In the genomic region with DNA sequence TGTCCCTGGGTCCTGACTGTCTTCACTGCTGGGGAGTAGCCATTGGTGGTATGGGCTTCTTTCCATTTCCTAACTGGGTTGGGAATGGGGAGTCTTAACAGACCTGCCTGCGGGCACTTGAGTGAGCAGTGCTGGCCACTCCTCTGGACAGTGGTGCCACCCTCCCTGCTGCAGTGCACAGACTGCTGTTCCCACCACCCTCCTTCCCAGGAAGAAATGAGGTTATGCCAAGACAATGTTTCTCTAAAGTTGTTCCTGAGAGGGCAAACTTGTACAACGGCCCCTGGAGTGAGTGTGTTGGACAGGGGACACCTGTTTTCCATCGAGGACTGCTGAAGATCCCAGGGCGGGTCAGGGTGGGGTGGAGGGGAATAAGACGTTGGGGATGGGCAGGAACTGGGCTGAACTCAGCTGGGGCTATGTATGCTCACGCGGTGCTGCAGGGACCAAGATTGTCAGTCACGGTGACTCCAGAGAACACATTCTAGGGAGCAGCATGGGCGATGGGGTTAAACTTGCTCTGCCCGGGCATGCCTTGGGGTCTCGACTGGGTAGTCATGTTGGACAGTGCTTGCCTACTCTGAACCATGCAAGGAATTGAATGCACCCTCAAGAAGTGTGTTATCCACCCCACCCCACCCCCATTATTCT, we compare ENCODE assay signal across 8 mouse cellular contexts. TPM values are rescaled to one million over a fixed set of nuclear protein-coding genes. Genes with fewer than 3 reads are reported as not detected.
DNase-seq lines count a peak whose midpoint lies in the region; ATAC-seq and TF ChIP-seq lines count a peak whose summit lies in the region.

No protein-coding gene starts in this region.

- no peaks in the 10 kb centered on the region for H3K27me3 ChIP-seq in lung, embryonic 14.5 days (ENCODE audit: insufficient read depth, low read length)
- H3K27me3 ChIP-seq in forebrain, embryonic 10.5 days (ENCODE audit: poor library complexity, severe bottlenecking): no peaks in the 10 kb centered on the region
- H3K27me3 ChIP-seq in neural tube, embryonic 13.5 days: no peaks in the 10 kb centered on the region

- H3K4me1 ChIP-seq in lung, embryonic 14.5 days (ENCODE audit: insufficient read depth): peaks cover 37% of the 10 kb centered on the region
- H3K4me1 ChIP-seq in forebrain, embryonic 10.5 days: peaks cover 57% of the 10 kb centered on the region
- H3K4me1 ChIP-seq in neural tube, embryonic 13.5 days (replicated peaks): peaks cover 70% of the 10 kb centered on the region

- no peaks in the 10 kb centered on the region for H3K9me3 ChIP-seq in lung, embryonic 14.5 days (ENCODE audit: low read depth, low read length)
- H3K9me3 ChIP-seq in forebrain, embryonic 10.5 days: no peaks in the 10 kb centered on the region
- H3K9me3 ChIP-seq in neural tube, embryonic 13.5 days: no peaks in the 10 kb centered on the region

- peak overlapping the region; percentile 95 for H3K4me3 ChIP-seq in lung, embryonic 14.5 days (ENCODE audit: low read depth, low read length)
- H3K4me3 ChIP-seq in forebrain, embryonic 10.5 days: peak overlapping the region; percentile 92
- H3K4me3 ChIP-seq in neural tube, embryonic 13.5 days: peak overlapping the region; percentile 96

- TF ChIP-seq CTCF in lung, embryonic 14.5 days (IDR thresholded peaks at IDR 0.05; ENCODE audit: low read depth): no peak

- 18% methylated on average over 11 of the region's 11 CpGs for WGBS in lung, embryonic 14.5 days
- WGBS in forebrain, embryonic 10.5 days: 76% methylated on average over 11 of the region's 11 CpGs
- WGBS in neural tube, embryonic 13.5 days: 68% methylated on average over 11 of the region's 11 CpGs

- ATAC-seq in lung, embryonic 14.5 days (ENCODE audit: insufficient read depth): peak; percentile 8; the same call in 1 of the 2 replicates
- no peak for ATAC-seq in neural tube, embryonic 13.5 days (ENCODE audit: low read depth)
- no peak for ATAC-seq in erythroid progenitor cell, adult 5-6 weeks (replicated peaks; ENCODE audit: low FRiP score, poor library complexity, severe bottlenecking)

- DNase-seq in lung, embryonic 14.5 days: peak; percentile 59
- DNase-seq in lung, postnatal 25 days (ENCODE audit: low spot score): no peak
- DNase-seq in forebrain, embryonic 10.5 days (ENCODE audit: extremely low spot score, low spot score): no peak
- DNase-seq in kidney, postnatal 14 days: peak; percentile 23
- no peak for DNase-seq in left cerebral cortex, adult 8-10 months (ENCODE audit: low spot score in 2 of 2)
- no peak for DNase-seq in left cerebral cortex, adult 11 months (ENCODE audit: low spot score)

- peaks cover 24% of the 10 kb centered on the region for H3K36me3 ChIP-seq in lung, embryonic 14.5 days (ENCODE audit: insufficient read depth)
- peaks cover 43% of the 10 kb centered on the region for H3K36me3 ChIP-seq in forebrain, embryonic 10.5 days (replicated peaks)
- no peaks in the 10 kb centered on the region for H3K36me3 ChIP-seq in neural tube, embryonic 13.5 days

- peak overlapping the region; percentile 93 for H3K4me2 ChIP-seq in lung, embryonic 14.5 days
- peak overlapping the region; percentile 86 for H3K4me2 ChIP-seq in neural tube, embryonic 13.5 days

- peak overlapping the region; percentile 96; the same call in 1 of the 2 replicates for H3K27ac ChIP-seq in lung, embryonic 14.5 days (ENCODE audit: low read depth)
- H3K27ac ChIP-seq in forebrain, embryonic 10.5 days: peak overlapping the region; percentile 95
- peak overlapping the region; percentile 89; the same call in 1 of the 2 replicates for H3K27ac ChIP-seq in neural tube, embryonic 13.5 days (replicated peaks)

- peak overlapping the region; percentile 97 for H3K9ac ChIP-seq in lung, embryonic 14.5 days
- peak overlapping the region; percentile 97 for H3K9ac ChIP-seq in neural tube, embryonic 13.5 days

RNA-seq across cellular contexts. Expression of a gene that starts 1.5 kb away (rescaled TPM):
- polyA plus RNA-seq in lung, embryonic 14.5 days (2014; fragmentation: Nextera tagmentation; extraction: Ambion mirVana): 654 and 667 TPM in 2 replicates
- 225 and 250 TPM in 2 replicates for polyA plus RNA-seq in forebrain, embryonic 10.5 days (2016; fragmentation: Nextera tagmentation; extraction: Ambion mirVana)
- 365 and 369 TPM in 2 replicates for polyA plus RNA-seq in neural tube, embryonic 13.5 days (2015; fragmentation: Nextera tagmentation; extraction: Ambion mirVana)
- total RNA-seq in left cerebral cortex, adult 8-10 months (2022): 100 to 1,000 TPM; 406 to 526 (median 451) TPM
- total RNA-seq in erythroid progenitor cell, adult 5-6 weeks (2015; ENCODE audit: low replicate concordance): 102 and 110 TPM in 2 replicates
- total RNA-seq in erythroid progenitor cell, adult 5-6 weeks (2017; ENCODE audit: low replicate concordance): 92.2 and 202 TPM in 2 replicates

RNA-seq across cellular contexts. Expression of a gene that starts 15.0 kb away (rescaled TPM):
- polyA plus RNA-seq in lung, embryonic 14.5 days (2014; fragmentation: Nextera tagmentation; extraction: Ambion mirVana): 65.2 and 75.6 TPM in 2 replicates
- 131 and 132 TPM in 2 replicates for polyA plus RNA-seq in forebrain, embryonic 10.5 days (2016; fragmentation: Nextera tagmentation; extraction: Ambion mirVana)
- 82.4 and 88.4 TPM in 2 replicates for polyA plus RNA-seq in neural tube, embryonic 13.5 days (2015; fragmentation: Nextera tagmentation; extraction: Ambion mirVana)
- total RNA-seq in left cerebral cortex, adult 8-10 months (2022): 10 to 100 TPM; 37.0 to 42.1 (median 39.8) TPM
- 10.9 and 13.7 TPM in 2 replicates for total RNA-seq in erythroid progenitor cell, adult 5-6 weeks (2015; ENCODE audit: low replicate concordance)
- 6.2 and 21.0 TPM in 2 replicates for total RNA-seq in erythroid progenitor cell, adult 5-6 weeks (2017; ENCODE audit: low replicate concordance)

RNA-seq across cellular contexts. Expression of a gene that starts 40.4 kb away (rescaled TPM):
- polyA plus RNA-seq in lung, embryonic 14.5 days (2014; fragmentation: Nextera tagmentation; extraction: Ambion mirVana): 4.7 and 5.7 TPM in 2 replicates
- polyA plus RNA-seq in forebrain, embryonic 10.5 days (2016; fragmentation: Nextera tagmentation; extraction: Ambion mirVana): 0.36 and 0.90 TPM in 2 replicates
- 2.0 and 3.1 TPM in 2 replicates for polyA plus RNA-seq in neural tube, embryonic 13.5 days (2015; fragmentation: Nextera tagmentation; extraction: Ambion mirVana)
- not detected for total RNA-seq in left cerebral cortex, adult 8-10 months (2022)
- total RNA-seq in erythroid progenitor cell, adult 5-6 weeks (2015; ENCODE audit: low replicate concordance): not detected in 2 replicates
- not detected in 2 replicates for total RNA-seq in erythroid progenitor cell, adult 5-6 weeks (2017; ENCODE audit: low replicate concordance)

RNA-seq across cellular contexts. Expression of a gene that starts 49.2 kb away (rescaled TPM):
- 1.1 and 2.1 TPM in 2 replicates for polyA plus RNA-seq in lung, embryonic 14.5 days (2014; fragmentation: Nextera tagmentation; extraction: Ambion mirVana)
- polyA plus RNA-seq in forebrain, embryonic 10.5 days (2016; fragmentation: Nextera tagmentation; extraction: Ambion mirVana): 6.0 and 6.8 TPM in 2 replicates
- 0.36 and 0.85 TPM in 2 replicates for polyA plus RNA-seq in neural tube, embryonic 13.5 days (2015; fragmentation: Nextera tagmentation; extraction: Ambion mirVana)
- under 1 TPM; 0.18 to 0.44 (median 0.29) TPM for total RNA-seq in left cerebral cortex, adult 8-10 months (2022)
- 69.6 and 81.1 TPM in 2 replicates for total RNA-seq in erythroid progenitor cell, adult 5-6 weeks (2015; ENCODE audit: low replicate concordance)
- total RNA-seq in erythroid progenitor cell, adult 5-6 weeks (2017; ENCODE audit: low replicate concordance): 47.7 and 48.9 TPM in 2 replicates

RNA-seq across cellular contexts. Expression of a gene that starts 52.1 kb away (rescaled TPM):
- 5.3 and 6.5 TPM in 2 replicates for polyA plus RNA-seq in lung, embryonic 14.5 days (2014; fragmentation: Nextera tagmentation; extraction: Ambion mirVana)
- 0.92 and 1.3 TPM in 2 replicates for polyA plus RNA-seq in forebrain, embryonic 10.5 days (2016; fragmentation: Nextera tagmentation; extraction: Ambion mirVana)
- 1.3 and 2.0 TPM in 2 replicates for polyA plus RNA-seq in neural tube, embryonic 13.5 days (2015; fragmentation: Nextera tagmentation; extraction: Ambion mirVana)
- total RNA-seq in left cerebral cortex, adult 8-10 months (2022): 1 to 10 TPM in 2 of 4 experiments, under 1 TPM in 2; 0.21 to 1.1 (median 0.86) TPM
- total RNA-seq in erythroid progenitor cell, adult 5-6 weeks (2015; ENCODE audit: low replicate concordance): not detected in 2 replicates
- not detected in 2 replicates for total RNA-seq in erythroid progenitor cell, adult 5-6 weeks (2017; ENCODE audit: low replicate concordance)

Comparison
In these comparisons a context has a peak if more than half of its experiments do, and no peak if none do; other contexts are left out.
1. DNase-seq: peak in lung, embryonic 14.5 days (single experiment) and kidney, postnatal 14 days (single experiment); none in lung, postnatal 25 days (single experiment), forebrain, embryonic 10.5 days (single experiment), left cerebral cortex, adult 8-10 months (0 of 2) and left cerebral cortex, adult 11 months (single experiment).
2. Peak in every context shown above with its lines, with median percentiles within 50 percentile points of each other: H3K27ac ChIP-seq and H3K4me3 ChIP-seq.